Mouse (Mus musculus) C2C12 (cell line): ENCODE data around the gene Rbm47. TPM values are rescaled to one million over a fixed set of nuclear protein-coding genes. Genes with fewer than 3 reads are reported as not detected.
A peak's percentile ranks its signal among the peaks of the same experiment; 100 is the strongest.

Source experiments
- H3K27me3 ChIP-seq: one replicate; pipeline ENCODE4 v1.6.1; 2011; ENCODE audit not compliant: control insufficient read depth, insufficient read depth, insufficient read length
- H3K36me3 ChIP-seq: one replicate; pipeline ENCODE4 v1.6.1; 2011; ENCODE audit not compliant: control insufficient read depth, insufficient read depth
- H3K4me3 ChIP-seq: one replicate; pipeline ENCODE4 v1.5.1; 2011; ENCODE audit warnings: mild to moderate bottlenecking, control low read depth; ENCODE audit not compliant: poor library complexity, insufficient read depth, severe bottlenecking
- H3K79me2 ChIP-seq: one replicate; pipeline ENCODE4 v1.6.1; 2011; ENCODE audit not compliant: control insufficient read depth, insufficient read depth
- H3K79me3 ChIP-seq: one replicate; pipeline ENCODE4 v1.6.1; 2011; ENCODE audit warnings: low read depth, control low read depth
- H3ac ChIP-seq: one replicate; pipeline ENCODE3; 2011; ENCODE audit warnings: low read depth; ENCODE audit not compliant: control insufficient read depth, insufficient read length
- CEBPB ChIP-seq: IDR thresholded peaks from one replicate; pipeline ENCODE4 v1.6.1; 2011; ENCODE audit warnings: low read depth, mild to moderate bottlenecking, control low read depth, moderate library complexity
- CTCF ChIP-seq: IDR thresholded peaks from one replicate; pipeline ENCODE4 v1.5.1; 2011; ENCODE audit not compliant: control insufficient read depth, insufficient read depth, insufficient read length
- FOSL1 ChIP-seq: IDR thresholded peaks from one replicate; pipeline ENCODE4 v1.8.0; 2011; ENCODE audit warnings: mild to moderate bottlenecking, low read length; ENCODE audit not compliant: poor library complexity, insufficient read depth, severe bottlenecking
- MAX ChIP-seq: IDR thresholded peaks from one replicate; pipeline ENCODE4 v1.6.1; 2011; ENCODE audit warnings: mild to moderate bottlenecking, control low read depth
- MYOD1 ChIP-seq: IDR thresholded peaks from one replicate; pipeline ENCODE4 v1.6.1; 2011; ENCODE audit warnings: low read depth; ENCODE audit not compliant: control insufficient read depth, insufficient read length
- MYOG ChIP-seq: IDR thresholded peaks from one replicate; pipeline ENCODE4 v1.6.1; 2011; ENCODE audit not compliant: control insufficient read depth, insufficient read length; ENCODE audit errors: extremely low read depth
- USF1 ChIP-seq: IDR thresholded peaks from one replicate; pipeline ENCODE4 v1.6.1; 2011; ENCODE audit warnings: low read depth, mild to moderate bottlenecking, control low read depth, moderate library complexity
- polyA plus RNA-seq: library from polyadenylated mRNA; unstranded; fragments of >200 nt; fragmentation: generic; extraction: Trizol; gene quantifications from one replicate; pipeline ENCODE4 v1.2.1, GENCODE M21; 2012; ENCODE audit warnings: missing spikeins

Gene Rbm47
- polyA plus RNA-seq, 1 experiment: 0.16 TPM

DNA sequence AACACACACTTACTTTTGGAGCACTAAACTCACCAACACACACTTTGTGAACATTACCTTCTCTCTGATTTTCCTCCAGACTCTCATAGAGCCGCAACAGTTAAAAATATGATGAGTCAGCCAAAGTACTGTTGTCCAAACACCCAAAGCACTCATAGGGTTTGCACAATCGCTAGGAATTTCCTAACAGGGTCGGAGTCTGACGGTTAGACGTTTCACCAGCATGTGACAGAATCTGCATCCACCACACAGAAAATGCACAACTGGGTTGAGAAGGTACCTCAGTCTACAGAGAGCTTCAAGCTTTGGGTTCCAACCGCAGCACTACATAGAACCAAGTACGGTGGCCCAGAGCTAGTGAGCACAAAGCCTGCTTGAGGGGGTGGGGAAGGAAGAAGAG, 67.0 kb downstream of the Rbm47 start:
- no peaks in the 10 kb centered on the region for H3K27me3 ChIP-seq
- TF ChIP-seq MAX (no peak), USF1 (no peak), CTCF (no peak), MYOG (no peak), MYOD1 (no peak), CEBPB (no peak), FOSL1 (no peak)
- H3K79me2 ChIP-seq: no peaks in the 10 kb centered on the region
- no peaks in the 10 kb centered on the region for H3K36me3 ChIP-seq
- no peak overlapping the region for H3K4me3 ChIP-seq
- H3K79me3 ChIP-seq: no peaks in the 10 kb centered on the region
- H3ac ChIP-seq: no peak overlapping the region

- Histone ChIP-seq H3K79me3 (no peaks in the 10 kb centered on the region), H3K36me3 (no peaks in the 10 kb centered on the region), H3K4me3 (no peak overlapping the region), H3K27me3 (no peaks in the 10 kb centered on the region), H3ac (no peak overlapping the region), H3K79me2 (no peaks in the 10 kb centered on the region)
- TF ChIP-seq FOSL1 (no peak), MYOD1 (no peak), USF1 (no peak), MYOG (no peak), MAX (no peak), CEBPB (no peak), CTCF (no peak)
Measured at GRCm38 (mm10) chr5:66105366-66105765, 67.6 kb downstream of the Rbm47 start.

DNA sequence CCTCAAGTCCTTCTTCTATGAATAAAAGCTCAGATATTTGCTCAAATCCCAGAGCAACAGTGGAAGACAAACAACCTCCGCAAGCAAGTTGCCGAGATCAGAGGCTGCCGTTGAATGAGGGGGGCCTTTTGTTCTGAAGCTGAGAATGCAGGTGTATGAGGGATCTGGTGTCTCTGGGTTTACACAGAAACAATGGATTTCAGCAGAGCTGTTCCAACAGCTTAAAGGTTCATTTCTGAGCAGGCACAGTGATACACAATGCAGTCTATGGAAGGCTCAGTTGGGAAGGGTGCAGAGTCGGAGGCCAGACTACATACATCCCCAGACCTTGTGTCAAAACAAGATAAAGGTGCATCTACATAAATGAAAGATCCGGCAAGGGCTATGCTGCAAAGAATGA, 69.5 kb downstream of the Rbm47 start:
- Histone ChIP-seq H3K27me3 (no peaks in the 10 kb centered on the region), H3K4me3 (no peak overlapping the region), H3ac (no peak overlapping the region), H3K79me3 (no peaks in the 10 kb centered on the region), H3K79me2 (no peaks in the 10 kb centered on the region), H3K36me3 (no peaks in the 10 kb centered on the region)
- TF ChIP-seq MYOG (no peak), MAX (no peak), USF1 (no peak), CTCF (no peak), FOSL1 (no peak), CEBPB (no peak), MYOD1 (no peak)

- H3K4me3 ChIP-seq: no peak overlapping the region
- no peaks in the 10 kb centered on the region for H3K36me3 ChIP-seq
- no peak for TF ChIP-seq FOSL1
- TF ChIP-seq MYOG: no peak
- TF ChIP-seq MAX: no peak
- no peak for TF ChIP-seq USF1
- TF ChIP-seq MYOD1: no peak
- TF ChIP-seq CEBPB: no peak
- TF ChIP-seq CTCF: no peak
- no peaks in the 10 kb centered on the region for H3K79me3 ChIP-seq
- no peaks in the 10 kb centered on the region for H3K27me3 ChIP-seq
- no peak overlapping the region for H3ac ChIP-seq
- H3K79me2 ChIP-seq: no peaks in the 10 kb centered on the region
Measured at GRCm38 (mm10) chr5:66102821-66103220, 70.1 kb downstream of the Rbm47 start.

GRCm38 (mm10) chr5:66101577-66101976, 71.3 kb downstream of the Rbm47 start:
- Histone ChIP-seq H3ac (no peak overlapping the region), H3K27me3 (no peaks in the 10 kb centered on the region), H3K79me3 (no peaks in the 10 kb centered on the region), H3K4me3 (no peak overlapping the region), H3K36me3 (no peaks in the 10 kb centered on the region), H3K79me2 (no peaks in the 10 kb centered on the region)
- peak; percentile 56 for TF ChIP-seq CTCF
- TF ChIP-seq CEBPB: no peak
- no peak for TF ChIP-seq MYOD1

DNA sequence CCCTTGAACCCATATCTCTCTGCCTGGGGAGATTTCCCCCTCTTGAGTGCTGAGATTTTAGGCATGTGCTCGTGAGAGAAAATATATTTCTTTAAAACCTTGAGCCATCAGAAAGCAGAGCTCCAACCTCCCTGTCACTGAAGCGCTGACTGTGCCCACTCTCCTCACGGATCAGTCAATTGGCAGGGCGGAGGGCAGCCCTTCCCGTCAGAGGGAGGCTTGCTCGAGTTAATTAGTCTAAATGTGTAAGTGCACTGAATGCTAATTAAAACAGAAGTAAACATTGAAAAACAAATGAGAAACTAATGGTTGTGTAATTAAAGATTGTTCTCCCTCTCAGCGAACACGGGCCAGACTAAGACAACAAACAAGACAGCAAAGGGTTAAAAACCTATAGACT, 72.6 kb downstream of the Rbm47 start:
- no peaks in the 10 kb centered on the region for H3K79me2 ChIP-seq
- no peaks in the 10 kb centered on the region for H3K36me3 ChIP-seq
- no peaks in the 10 kb centered on the region for H3K79me3 ChIP-seq
- H3ac ChIP-seq: no peak overlapping the region
- H3K4me3 ChIP-seq: no peak overlapping the region
- H3K27me3 ChIP-seq: no peaks in the 10 kb centered on the region
- TF ChIP-seq CEBPB: no peak
- no peak for TF ChIP-seq MYOD1
- no peak for TF ChIP-seq MAX
- TF ChIP-seq MYOG: no peak
- no peak for TF ChIP-seq CTCF
